Mouse (Mus musculus) C2C12 (cell line): ENCODE measurements around the gene Shh.

Experiments
- CTCF ChIP-seq: IDR thresholded peaks from one replicate; pipeline ENCODE4 v1.5.1; 2011; ENCODE audit not compliant: control insufficient read depth, insufficient read depth, insufficient read length
- MAX ChIP-seq: IDR thresholded peaks from one replicate; pipeline ENCODE4 v1.6.1; 2011; ENCODE audit warnings: mild to moderate bottlenecking, control low read depth

- TF ChIP-seq CTCF (no peak), MAX (no peak)
Measured at GRCm38 (mm10) chr5:28466760-28467306, at the start of gene Shh.
